Mouse (Mus musculus): Measurements from ENCODE around the gene Spata2. TPM values are rescaled to one million over a fixed set of nuclear protein-coding genes. Genes with fewer than 3 reads are reported as not detected.

Gene Spata2
- polyA plus RNA-seq, 1 experiment = 23.7 TPM

DNA sequence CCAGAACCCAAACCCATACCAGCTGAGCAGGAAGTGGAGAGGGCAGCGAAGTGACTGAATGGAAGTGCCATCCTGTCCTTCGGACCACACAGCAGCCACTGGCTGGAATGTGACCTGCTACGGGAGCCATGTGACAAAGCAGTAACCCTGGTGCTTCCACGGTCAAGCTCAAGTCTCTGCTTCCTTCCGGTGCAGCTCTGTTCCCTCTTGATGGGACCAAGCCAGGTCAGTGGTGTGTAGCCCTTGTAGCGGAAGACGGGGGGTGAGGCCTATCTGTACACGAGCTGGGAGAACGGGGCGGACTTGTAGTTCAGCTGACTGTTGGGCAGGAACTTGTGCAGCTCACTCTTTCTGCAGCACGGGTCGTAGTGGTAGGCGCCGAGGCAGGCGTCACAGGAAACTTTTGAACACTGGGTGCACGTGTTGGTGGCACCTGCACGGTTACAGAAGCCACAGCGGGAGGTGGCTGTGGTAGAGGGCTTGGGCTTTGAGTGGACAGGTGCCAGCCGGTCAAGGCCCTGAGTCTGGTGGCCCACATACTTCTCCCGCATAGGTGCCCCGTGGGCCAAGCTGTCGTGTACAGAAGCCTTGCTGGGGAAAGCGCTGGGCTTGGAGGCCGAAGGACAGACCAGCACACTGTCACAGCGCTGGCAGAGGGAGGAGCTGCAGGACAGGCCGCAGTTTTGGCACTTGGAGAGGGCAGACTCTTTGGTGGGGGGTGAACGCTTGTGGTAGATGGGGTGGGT is 9.4 kb downstream of the Spata2 start:
- DNase-seq (ENCODE audit: low read depth) = no peak

DNA sequence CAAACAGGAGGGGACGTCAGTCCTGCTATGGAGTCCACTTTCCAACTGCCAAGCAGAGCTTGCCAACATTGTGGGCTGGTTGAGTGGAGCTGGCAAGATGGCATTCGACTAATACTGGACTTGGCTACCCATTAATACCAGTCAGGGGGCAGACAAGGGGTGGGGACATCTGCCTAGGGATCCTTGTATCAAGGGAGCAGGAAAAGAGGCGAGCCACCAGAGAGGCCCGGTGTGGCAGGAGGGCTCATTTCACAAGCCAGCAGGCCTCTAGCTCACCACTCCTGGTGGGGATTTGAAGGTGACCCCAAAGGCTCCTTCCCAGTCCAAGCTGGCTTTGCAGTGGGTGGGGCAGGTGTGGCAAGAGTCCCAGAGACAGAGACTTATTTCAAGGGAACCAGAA is 10.0 kb downstream of the Spata2 start:
- DNase-seq (ENCODE audit: low read depth) = no peak

GRCm38 (mm10) chr2:167479501-167479900 is 13.2 kb downstream of the Spata2 start:
- DNase-seq (ENCODE audit: low read depth) = no peak

DNA sequence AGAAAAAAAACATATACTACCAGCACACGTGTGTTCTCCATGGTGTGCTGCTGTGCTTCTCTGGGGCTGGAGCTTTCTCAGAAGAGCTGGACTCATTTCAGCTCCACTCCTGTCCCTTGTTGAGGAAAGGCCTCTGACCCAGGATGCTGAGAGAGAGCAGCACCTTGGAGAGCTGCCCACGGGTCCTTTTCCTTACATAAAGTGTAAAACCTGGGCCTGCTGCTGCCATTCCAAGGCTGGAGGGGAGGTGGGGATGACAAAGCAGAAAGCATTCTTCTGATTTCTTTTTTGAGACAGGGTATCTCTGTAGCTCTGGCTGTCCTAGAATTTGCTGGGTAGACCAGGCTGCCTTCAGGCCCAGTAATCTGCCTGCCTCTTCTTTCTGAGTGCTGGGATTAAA is 14.6 kb downstream of the Spata2 start:
- no peak for DNase-seq (ENCODE audit: low read depth)

- DNase-seq (ENCODE audit: low read depth) = no peak
These were observed 15.9 kb downstream of the Spata2 start for GRCm38 (mm10) chr2:167476762-167477161.

DNA sequence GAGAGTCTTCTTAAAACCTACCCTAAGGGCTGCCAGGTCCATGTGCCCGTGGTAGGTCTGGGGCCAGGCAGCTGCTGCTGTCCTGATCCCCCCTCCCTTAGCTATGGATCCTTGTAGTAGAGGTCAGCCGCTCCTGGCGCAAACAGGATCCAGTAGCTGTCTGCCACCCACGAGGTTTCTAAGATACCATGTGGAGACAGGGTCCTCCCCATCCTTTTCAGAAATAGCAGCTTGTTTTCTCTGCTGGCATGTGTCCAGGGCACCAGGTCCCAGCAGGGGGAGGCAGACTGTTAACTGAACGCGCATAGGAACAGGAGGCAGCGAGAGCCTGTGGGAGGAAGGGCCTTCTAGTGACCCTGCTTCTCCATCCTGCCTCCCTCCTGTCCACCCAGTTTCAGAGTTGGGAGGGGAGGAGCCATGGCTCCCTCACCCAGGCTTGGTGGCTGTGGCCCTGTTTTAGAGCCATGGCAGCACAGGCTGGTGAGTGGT is 16.4 kb downstream of the Spata2 start:
- DNase-seq (ENCODE audit: low read depth) = no peak

- DNase-seq (ENCODE audit: low read depth) = no peak
These were observed 17.1 kb downstream of the Spata2 start for GRCm38 (mm10) chr2:167475596-167475995.

DNA sequence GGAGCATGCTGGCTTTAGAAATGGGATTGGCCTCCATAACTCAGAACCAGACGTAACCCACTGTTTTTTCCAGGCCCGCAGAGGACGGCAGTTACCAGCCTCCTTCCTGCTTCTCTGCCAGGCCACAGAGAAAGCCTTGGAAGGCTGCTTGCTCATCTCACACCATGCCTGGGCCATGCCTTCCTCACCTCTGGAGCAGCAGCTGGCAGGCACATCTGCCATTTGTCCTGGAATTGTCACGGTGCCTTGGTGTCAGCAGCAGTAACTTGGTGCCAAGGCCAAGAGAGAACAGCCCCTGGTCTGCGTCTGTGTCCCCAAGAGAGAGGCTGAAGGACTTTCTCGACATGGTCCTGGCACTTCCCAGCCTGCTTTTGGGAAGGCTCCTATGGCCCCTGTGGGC is 18.5 kb downstream of the Spata2 start:
- DNase-seq (ENCODE audit: low read depth) = no peak

DNA sequence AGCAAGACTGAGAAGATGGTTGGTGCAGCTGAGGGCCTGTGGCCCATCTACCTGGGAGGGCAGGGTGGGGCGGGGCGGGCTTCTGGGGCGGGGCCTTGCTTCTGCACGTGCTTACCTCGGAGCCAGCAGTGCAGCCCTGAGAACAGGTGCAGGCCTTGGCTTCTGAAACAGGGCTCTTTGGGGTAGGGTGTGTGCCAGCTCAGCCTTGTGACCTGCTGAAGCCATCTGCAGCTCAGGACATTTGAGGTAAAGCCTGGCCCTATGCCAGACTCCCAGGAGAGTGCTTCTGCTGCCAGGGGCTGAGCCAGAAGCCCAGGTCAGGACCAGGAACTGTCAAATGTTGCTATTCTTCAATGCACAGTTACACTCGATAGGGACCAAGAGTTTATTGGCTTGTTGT is 21.1 kb downstream of the Spata2 start:
- DNase-seq (ENCODE audit: low read depth) = no peak

GRCm38 (mm10) chr2:167470611-167471010 is 22.1 kb downstream of the Spata2 start:
- DNase-seq (ENCODE audit: low read depth) = no peak

- no peak for DNase-seq (ENCODE audit: low read depth)
These were observed 24.2 kb downstream of the Spata2 start for GRCm38 (mm10) chr2:167468444-167468843.

DNA sequence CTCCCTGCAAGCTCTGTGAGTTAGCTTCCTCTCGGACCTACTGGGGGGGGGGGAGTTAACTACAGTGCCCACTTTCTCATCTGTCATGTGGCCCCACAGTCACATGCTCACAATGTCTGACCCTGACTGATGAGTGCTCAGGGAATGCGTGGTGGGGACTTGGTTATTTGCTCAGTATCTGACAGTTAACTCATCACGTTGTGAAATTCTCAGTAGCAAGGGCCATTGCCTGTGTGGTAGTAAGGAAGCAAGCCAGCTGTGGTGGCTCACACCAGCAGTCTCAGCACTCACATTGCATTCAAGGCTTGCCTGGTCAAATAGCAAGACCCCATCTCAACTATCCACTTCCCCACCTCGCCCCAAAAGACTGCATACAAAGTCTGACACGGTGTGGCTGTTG is 25.5 kb downstream of the Spata2 start:
- DNase-seq (ENCODE audit: low read depth) = no peak

- no peak for DNase-seq (ENCODE audit: low read depth)
These were observed 26.7 kb downstream of the Spata2 start for GRCm38 (mm10) chr2:167465951-167466350.

- no peak for DNase-seq (ENCODE audit: low read depth)
These were observed 28.9 kb downstream of the Spata2 start for GRCm38 (mm10) chr2:167463802-167464201.

- no peak for DNase-seq (ENCODE audit: low read depth)
These were observed 29.7 kb downstream of the Spata2 start for GRCm38 (mm10) chr2:167462954-167463353.

DNA sequence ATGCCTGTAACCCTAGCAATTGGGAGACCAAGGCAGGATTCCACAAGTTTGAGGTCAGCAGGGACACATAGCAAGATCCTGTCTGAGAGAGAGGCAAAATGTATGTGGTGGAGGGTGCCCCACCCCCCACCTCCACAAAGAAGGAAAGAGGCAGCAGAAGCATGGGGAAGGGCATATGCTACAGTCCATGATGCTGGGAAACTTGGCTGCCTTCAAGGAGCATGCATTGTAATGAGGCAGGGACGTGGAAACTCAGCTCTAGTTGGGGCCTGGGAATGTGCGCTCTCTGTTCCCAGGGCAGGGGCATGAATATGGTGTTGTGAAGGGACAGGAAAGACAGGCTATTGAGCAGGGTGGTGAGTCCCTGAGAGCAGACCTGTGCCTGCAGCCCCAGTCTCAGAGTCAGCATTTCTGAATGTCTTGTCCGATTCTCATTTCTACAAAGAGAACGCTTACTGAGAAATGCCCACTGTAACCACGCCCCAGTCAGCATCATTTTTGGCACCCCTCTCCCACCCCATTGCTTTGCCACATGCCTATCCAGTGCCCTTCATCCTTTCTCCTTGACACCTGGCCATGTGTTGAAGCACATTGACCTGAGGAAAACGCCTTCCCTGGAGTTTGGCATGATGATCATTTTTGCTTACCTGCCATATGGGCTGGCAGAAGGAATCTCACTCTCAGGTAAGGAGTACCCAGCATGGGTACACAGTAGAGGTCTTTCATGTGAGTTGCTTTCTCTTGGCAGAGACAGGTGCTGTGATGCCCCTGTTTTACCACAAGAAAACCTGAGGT is 33.4 kb downstream of the Spata2 start:
- DNase-seq (ENCODE audit: low read depth) = no peak

GRCm38 (mm10) chr2:167458548-167458947 is 34.1 kb downstream of the Spata2 start:
- DNase-seq (ENCODE audit: low read depth) = no peak

DNA sequence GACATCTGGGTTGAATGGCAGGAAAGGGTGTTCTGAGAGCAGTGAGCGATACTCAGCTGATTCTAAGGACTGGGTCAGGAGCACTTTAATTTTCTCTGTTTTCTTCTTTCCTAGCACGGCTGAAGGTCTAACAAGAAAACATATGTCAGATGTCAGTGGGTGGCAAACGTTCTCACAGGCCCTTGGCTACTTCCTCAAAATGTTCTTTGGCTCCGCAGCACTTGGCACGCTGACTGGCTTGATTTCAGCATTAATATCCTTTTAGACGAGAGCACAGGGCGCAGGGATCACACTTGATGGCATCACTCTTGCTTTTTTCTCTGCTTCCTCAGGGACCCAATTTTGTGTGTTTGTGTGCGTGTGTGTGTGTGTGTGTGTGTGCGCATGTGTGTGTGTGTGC is 35.5 kb downstream of the Spata2 start:
- peak; percentile 30 for DNase-seq (ENCODE audit: low read depth)

DNA sequence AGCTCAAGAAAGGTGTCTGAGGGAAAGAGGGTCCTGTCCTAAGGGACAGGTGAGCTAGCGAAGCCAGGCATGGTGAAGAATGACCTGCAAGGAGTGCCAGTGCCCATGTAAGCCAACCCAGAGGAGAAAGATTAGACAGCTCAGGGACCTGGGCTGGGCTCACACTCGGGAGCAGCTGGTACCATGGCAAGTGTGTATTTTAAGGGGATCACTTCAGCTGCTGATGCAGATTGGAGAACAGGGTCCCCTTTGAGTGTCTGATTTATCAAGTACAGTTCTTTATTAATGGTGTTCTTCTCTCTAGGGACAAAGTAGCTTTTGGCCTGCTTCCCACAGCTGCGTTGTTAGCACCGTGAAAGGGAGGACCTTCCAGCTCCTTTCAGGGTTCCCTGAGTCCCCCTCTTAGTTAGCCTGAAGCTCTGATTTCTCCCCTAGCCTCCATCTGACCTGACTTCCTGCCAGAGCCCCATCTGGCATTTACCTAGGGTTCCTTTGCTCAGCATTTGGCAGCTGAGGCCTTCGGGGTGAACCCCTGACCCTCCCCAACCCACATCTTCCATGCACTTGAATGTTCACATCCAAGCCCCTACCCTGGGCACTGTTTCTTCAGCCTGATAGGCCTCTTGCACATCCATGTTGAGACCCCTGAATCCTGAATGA is 36.2 kb downstream of the Spata2 start:
- no peak for DNase-seq (ENCODE audit: low read depth)

DNA sequence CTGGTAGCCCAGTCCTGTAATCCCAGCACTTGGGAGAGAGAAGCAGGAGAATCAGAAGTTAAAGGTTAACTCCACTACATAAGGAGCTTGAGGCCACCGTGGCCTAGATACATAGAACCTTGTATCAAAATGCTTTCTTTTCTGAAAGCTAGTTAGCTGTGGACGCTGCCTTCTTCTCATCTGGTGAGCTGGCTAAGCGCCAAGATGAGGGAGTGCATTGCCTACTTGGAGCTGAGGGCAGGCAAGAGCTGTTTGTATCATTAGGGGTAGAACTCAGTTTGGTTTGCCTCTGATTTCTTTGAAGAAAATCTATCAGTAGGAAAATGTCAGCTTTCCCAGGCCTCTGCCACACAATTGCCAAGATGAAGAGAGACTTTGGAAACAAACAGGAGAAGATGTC is 38.9 kb downstream of the Spata2 start:
- DNase-seq (ENCODE audit: low read depth) = no peak

- no peak for DNase-seq (ENCODE audit: low read depth)
These were observed 42.0 kb downstream of the Spata2 start for GRCm38 (mm10) chr2:167450647-167451046.

Data from gonadal fat pad, adult 2 months (tissue).